Mouse (Mus musculus): ENCODE measurements around the gene Ctnnbl1. TPM values are rescaled to one million over a fixed set of nuclear protein-coding genes. Genes with fewer than 3 reads are reported as not detected.

The Ctnnbl1 gene
- polyA plus RNA-seq, 1 experiment from 2014 or later = 55.2 TPM

GRCm38 (mm10) chr2:157923406-157923805 lies 186.2 kb downstream of the Ctnnbl1 start:
- Histone ChIP-seq H3K27ac (replicated peaks) (no peak overlapping the region), H3K4me3 (replicated peaks) (no peak overlapping the region), H3K36me3 (no peaks in the 10 kb centered on the region), H3K9ac (no peak overlapping the region), H3K4me1 (no peaks in the 10 kb centered on the region), H3K4me2 (replicated peaks) (no peak overlapping the region), H3K27me3 (peaks cover 22% of the 10 kb centered on the region), H3K9me3 (replicated peaks) (no peaks in the 10 kb centered on the region)
- ATAC-seq (ENCODE audit: insufficient number of reproducible peaks, low FRiP score, low TSS enrichment, low read depth) = no peak
- 2% methylated on average over 7 of the region's 7 CpGs for WGBS

- Histone ChIP-seq H3K4me3 (replicated peaks) (no peak overlapping the region), H3K9me3 (replicated peaks) (no peaks in the 10 kb centered on the region), H3K27ac (replicated peaks) (no peak overlapping the region), H3K4me2 (replicated peaks) (no peak overlapping the region), H3K4me1 (no peaks in the 10 kb centered on the region), H3K27me3 (peaks cover 23% of the 10 kb centered on the region), H3K9ac (no peak overlapping the region), H3K36me3 (no peaks in the 10 kb centered on the region)
- 60% methylated on average over 5 of the region's 5 CpGs for WGBS
- ATAC-seq (ENCODE audit: insufficient number of reproducible peaks, low FRiP score, low TSS enrichment, low read depth) = no peak
Observed at GRCm38 (mm10) chr2:157924504-157924903, 187.3 kb downstream of the Ctnnbl1 start.

- H3K4me3 ChIP-seq (replicated peaks) = no peak overlapping the region
- no peaks in the 10 kb centered on the region for H3K36me3 ChIP-seq
- no peak overlapping the region for H3K27ac ChIP-seq (replicated peaks)
- 49% methylated on average over 7 of the region's 7 CpGs for WGBS
- H3K9me3 ChIP-seq (replicated peaks) = no peaks in the 10 kb centered on the region
- H3K4me1 ChIP-seq = no peaks in the 10 kb centered on the region
- no peak overlapping the region for H3K4me2 ChIP-seq (replicated peaks)
- H3K27me3 ChIP-seq = peaks cover 22% of the 10 kb centered on the region
- H3K9ac ChIP-seq = no peak overlapping the region
- no peak for ATAC-seq (ENCODE audit: insufficient number of reproducible peaks, low FRiP score, low TSS enrichment, low read depth)
Observed at GRCm38 (mm10) chr2:157926502-157926901, 189.3 kb downstream of the Ctnnbl1 start.

GRCm38 (mm10) chr2:157926927-157927326 lies 189.7 kb downstream of the Ctnnbl1 start:
- Histone ChIP-seq H3K36me3 (no peaks in the 10 kb centered on the region), H3K4me3 (replicated peaks) (no peak overlapping the region), H3K27ac (replicated peaks) (no peak overlapping the region), H3K4me1 (no peaks in the 10 kb centered on the region), H3K4me2 (replicated peaks) (no peak overlapping the region), H3K27me3 (peaks cover 18% of the 10 kb centered on the region), H3K9ac (no peak overlapping the region), H3K9me3 (replicated peaks) (no peaks in the 10 kb centered on the region)
- WGBS = 64% methylated on average over 3 of the region's 3 CpGs
- ATAC-seq (ENCODE audit: insufficient number of reproducible peaks, low FRiP score, low TSS enrichment, low read depth) = no peak

- Histone ChIP-seq H3K4me2 (replicated peaks) (no peak overlapping the region), H3K27me3 (peaks cover 15% of the 10 kb centered on the region), H3K27ac (replicated peaks) (no peak overlapping the region), H3K36me3 (no peaks in the 10 kb centered on the region), H3K4me3 (replicated peaks) (no peak overlapping the region), H3K9me3 (replicated peaks) (no peaks in the 10 kb centered on the region), H3K9ac (no peak overlapping the region), H3K4me1 (no peaks in the 10 kb centered on the region)
- no peak for ATAC-seq (ENCODE audit: insufficient number of reproducible peaks, low FRiP score, low TSS enrichment, low read depth)
- 43% methylated on average over 20 of the region's 20 CpGs for WGBS
Observed at GRCm38 (mm10) chr2:157927397-157927796, 190.2 kb downstream of the Ctnnbl1 start.

GRCm38 (mm10) chr2:157927815-157928214 lies 190.6 kb downstream of the Ctnnbl1 start:
- ATAC-seq (ENCODE audit: insufficient number of reproducible peaks, low FRiP score, low TSS enrichment, low read depth) = no peak
- Histone ChIP-seq H3K9me3 (replicated peaks) (no peaks in the 10 kb centered on the region), H3K9ac (no peak overlapping the region), H3K4me2 (replicated peaks) (no peak overlapping the region), H3K36me3 (no peaks in the 10 kb centered on the region), H3K4me3 (replicated peaks) (no peak overlapping the region), H3K27ac (replicated peaks) (no peak overlapping the region), H3K27me3 (peaks cover 13% of the 10 kb centered on the region), H3K4me1 (no peaks in the 10 kb centered on the region)
- WGBS = 7% methylated on average over 2 of the region's 2 CpGs

- Histone ChIP-seq H3K4me2 (replicated peaks) (no peak overlapping the region), H3K36me3 (no peaks in the 10 kb centered on the region), H3K9ac (no peak overlapping the region), H3K9me3 (replicated peaks) (no peaks in the 10 kb centered on the region), H3K4me1 (no peaks in the 10 kb centered on the region), H3K4me3 (replicated peaks) (no peak overlapping the region), H3K27ac (replicated peaks) (no peak overlapping the region), H3K27me3 (peaks cover 6% of the 10 kb centered on the region; the same call in 1 of the 2 replicates)
- no peak for ATAC-seq (ENCODE audit: insufficient number of reproducible peaks, low FRiP score, low TSS enrichment, low read depth)
- 79% methylated on average over 4 of the region's 4 CpGs for WGBS
Observed at GRCm38 (mm10) chr2:157932655-157933054, 195.5 kb downstream of the Ctnnbl1 start.

- no peak overlapping the region for H3K9ac ChIP-seq
- WGBS = 66% methylated on average over 11 of the region's 11 CpGs
- no peak overlapping the region for H3K27ac ChIP-seq (replicated peaks)
- H3K36me3 ChIP-seq = no peaks in the 10 kb centered on the region
- H3K27me3 ChIP-seq = peaks cover 22% of the 10 kb centered on the region
- H3K4me3 ChIP-seq (replicated peaks) = no peak overlapping the region
- peaks cover 4% of the 10 kb centered on the region for H3K4me1 ChIP-seq
- H3K4me2 ChIP-seq (replicated peaks) = no peak overlapping the region
- no peak for ATAC-seq (ENCODE audit: insufficient number of reproducible peaks, low FRiP score, low TSS enrichment, low read depth)
- H3K9me3 ChIP-seq (replicated peaks) = no peaks in the 10 kb centered on the region
Observed at GRCm38 (mm10) chr2:157935444-157936171, 198.4 kb downstream of the Ctnnbl1 start.

GRCm38 (mm10) chr2:157936676-157937075 lies 199.5 kb downstream of the Ctnnbl1 start:
- Histone ChIP-seq H3K9ac (no peak overlapping the region), H3K27ac (replicated peaks) (no peak overlapping the region), H3K4me3 (replicated peaks) (no peak overlapping the region), H3K9me3 (replicated peaks) (no peaks in the 10 kb centered on the region), H3K36me3 (no peaks in the 10 kb centered on the region), H3K4me1 (peaks cover 14% of the 10 kb centered on the region), H3K27me3 (peaks cover 33% of the 10 kb centered on the region), H3K4me2 (replicated peaks) (no peak overlapping the region)
- no peak for ATAC-seq (ENCODE audit: insufficient number of reproducible peaks, low FRiP score, low TSS enrichment, low read depth)
- WGBS = 79% methylated on average over 4 of the region's 4 CpGs

GRCm38 (mm10) chr2:157940586-157941185 lies 203.5 kb downstream of the Ctnnbl1 start:
- Histone ChIP-seq H3K9ac (no peak overlapping the region), H3K4me1 (peaks cover 28% of the 10 kb centered on the region), H3K4me2 (replicated peaks) (no peak overlapping the region), H3K4me3 (replicated peaks) (no peak overlapping the region), H3K36me3 (no peaks in the 10 kb centered on the region), H3K27ac (replicated peaks) (no peak overlapping the region), H3K9me3 (replicated peaks) (no peaks in the 10 kb centered on the region), H3K27me3 (peaks cover 38% of the 10 kb centered on the region)
- ATAC-seq (ENCODE audit: insufficient number of reproducible peaks, low FRiP score, low TSS enrichment, low read depth) = no peak
- 8% methylated on average over 18 of the region's 18 CpGs for WGBS

Data from embryonic facial prominence, embryonic 15.5 days (tissue).